Mouse (Mus musculus) liver, postnatal 0 days (tissue): Measurements from ENCODE around the gene Ttc8. TPM values are rescaled to one million over a fixed set of nuclear protein-coding genes. Genes with fewer than 3 reads are reported as not detected.

Source experiments
- ATAC-seq: fragments of 200-750 bp; cut with Nextera tagmentation; 2 replicates; pipeline ENCODE4 v1.8.0; 2017; ENCODE audit warnings: mild to moderate bottlenecking, moderate library complexity
- DNase-seq: peaks from one replicate; pipeline ENCODE4 v3.0.0-alpha.2; 2016
- H3K27ac ChIP-seq: fragments of 300-500 bp; sonication (generic); 2 replicates; pipeline ENCODE4 v1.5.1; 2014; ENCODE audit warnings: antibody characterized with exemption, moderate library complexity, mild to moderate bottlenecking, low read depth
- H3K27me3 ChIP-seq: fragments of 300-500 bp; sonication (generic); 2 replicates; pipeline ENCODE4 v1.6.1; 2014; ENCODE audit warnings: low read length, control low read depth, mixed read lengths; ENCODE audit not compliant: insufficient read depth
- H3K36me3 ChIP-seq: fragments of 300-500 bp; sonication (generic); replicated peaks from 2 replicates; pipeline ENCODE4 v1.6.1; 2014; ENCODE audit warnings: mild to moderate bottlenecking, control low read depth, low read length, moderate library complexity, mixed read lengths; ENCODE audit not compliant: insufficient read depth
- H3K4me1 ChIP-seq: fragments of 300-500 bp; sonication (generic); 2 replicates; pipeline ENCODE4 v1.6.1; 2014; ENCODE audit warnings: antibody characterized with exemption, mild to moderate bottlenecking, control low read depth; ENCODE audit not compliant: insufficient read depth
- H3K4me2 ChIP-seq: fragments of 300-500 bp; sonication (generic); 2 replicates; pipeline ENCODE4 v1.6.1; 2014; ENCODE audit warnings: low read depth, mild to moderate bottlenecking, low read length, moderate library complexity, mixed read lengths
- H3K4me3 ChIP-seq: fragments of 300-500 bp; sonication (generic); 2 replicates; pipeline ENCODE4 v1.5.1; 2014; ENCODE audit warnings: low read depth, low read length
- H3K9ac ChIP-seq: fragments of 300-500 bp; sonication (generic); replicated peaks from 2 replicates; pipeline ENCODE4 v1.6.1; 2014; ENCODE audit warnings: mild to moderate bottlenecking, moderate library complexity
- H3K9me3 ChIP-seq: fragments of 300-500 bp; sonication (generic); 2 replicates; pipeline ENCODE4 v1.6.1; 2016; ENCODE audit warnings: mild to moderate bottlenecking, control low read depth, low read length, mixed read lengths
- CTCF ChIP-seq: sonication (generic); IDR thresholded peaks from 2 replicates; pipeline ENCODE4 v1.5.1; 2016; ENCODE audit warnings: antibody characterized with exemption, low read depth
- EP300 ChIP-seq: IDR thresholded peaks from 2 replicates; pipeline ENCODE4 v1.6.1; 2016; ENCODE audit warnings: antibody characterized with exemption, low read depth, mild to moderate bottlenecking
- WGBS: fragments of 180-500 bp; shearing (Covaris S2); extraction: QIAGEN DNeasy Blood & Tissue Kit; methylation state at CpG from one replicate; pipeline ENCODE4 v1.1.7; 2014; ENCODE audit not compliant: insufficient replicate concordance; 5-methylcytosine and 5-hydroxymethylcytosine counted together
- polyA plus RNA-seq: library from polyadenylated mRNA; unstranded; fragments of >200 nt; fragmentation: Nextera tagmentation; extraction: Ambion mirVana; gene quantifications from 2 replicates; pipeline ENCODE4 v1.2.1, GENCODE M21; 2015

Ttc8 gene
- polyA plus RNA-seq, 1 experiment from 2014 or later: 2.2 TPM

DNA sequence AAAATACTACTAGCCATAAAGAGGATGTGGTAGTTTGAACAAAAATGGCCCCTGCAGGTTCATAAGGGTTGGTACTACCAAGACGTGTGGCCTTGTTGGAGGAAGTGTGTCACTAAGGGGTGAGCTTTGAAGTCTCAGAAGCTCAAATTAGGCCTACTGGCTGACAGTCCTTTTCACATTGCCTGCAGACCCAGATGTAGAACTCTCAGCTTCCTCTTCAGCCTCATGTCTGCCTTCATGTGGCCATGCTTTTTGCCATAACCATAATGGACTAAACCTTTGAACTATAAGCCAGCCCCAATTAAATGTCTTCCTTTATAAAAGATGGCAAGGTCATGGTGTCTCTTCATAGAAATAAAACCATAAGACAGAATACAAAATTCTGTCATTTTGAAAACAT, 23.6 kb upstream of the Ttc8 start:
- Histone ChIP-seq H3K4me1 (peaks cover 4% of the 10 kb centered on the region; the same call in 1 of the 2 replicates), H3K9me3 (no peaks in the 10 kb centered on the region), H3K27ac (no peak overlapping the region), H3K4me2 (no peak overlapping the region), H3K4me3 (no peak overlapping the region), H3K9ac (no peak overlapping the region), H3K36me3 (no peaks in the 10 kb centered on the region), H3K27me3 (peaks cover 14% of the 10 kb centered on the region)
- no peak for ATAC-seq
- 52% methylated on average over 1 of the region's 1 CpGs for WGBS
- TF ChIP-seq EP300 (no peak), CTCF (no peak)
- no peak for DNase-seq

DNA sequence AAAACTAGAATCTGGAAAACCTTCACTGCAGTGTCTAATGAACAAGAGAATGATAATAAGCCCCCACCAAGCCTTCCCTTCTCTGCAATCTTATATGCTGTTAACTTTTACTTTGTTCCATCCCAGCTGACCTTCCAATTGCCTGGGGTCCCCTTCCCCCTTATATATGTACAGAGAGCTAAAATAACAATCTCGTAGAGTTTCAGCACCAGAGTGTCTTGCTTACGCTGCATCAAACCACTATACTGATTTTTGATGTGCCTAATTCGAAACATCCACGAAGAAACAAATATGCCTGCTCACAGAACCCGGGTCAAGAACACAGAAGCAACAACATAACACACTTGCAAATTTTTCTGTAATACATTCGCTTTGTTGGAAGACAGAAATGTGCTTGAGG, 20.7 kb upstream of the Ttc8 start:
- no peaks in the 10 kb centered on the region for H3K36me3 ChIP-seq
- H3K27ac ChIP-seq: no peak overlapping the region
- ATAC-seq: no peak
- H3K4me2 ChIP-seq: 0 out of 2 replicates have a peak overlapping the region, but pooled peaks have one; percentile 99
- DNase-seq: no peak
- 83% methylated on average over 6 of the region's 6 CpGs for WGBS
- H3K4me3 ChIP-seq: no peak overlapping the region
- peaks cover 4% of the 10 kb centered on the region; the same call in 1 of the 2 replicates for H3K4me1 ChIP-seq
- H3K27me3 ChIP-seq: peaks cover 14% of the 10 kb centered on the region
- TF ChIP-seq CTCF (no peak), EP300 (no peak)
- no peaks in the 10 kb centered on the region for H3K9me3 ChIP-seq
- no peak overlapping the region for H3K9ac ChIP-seq

DNA sequence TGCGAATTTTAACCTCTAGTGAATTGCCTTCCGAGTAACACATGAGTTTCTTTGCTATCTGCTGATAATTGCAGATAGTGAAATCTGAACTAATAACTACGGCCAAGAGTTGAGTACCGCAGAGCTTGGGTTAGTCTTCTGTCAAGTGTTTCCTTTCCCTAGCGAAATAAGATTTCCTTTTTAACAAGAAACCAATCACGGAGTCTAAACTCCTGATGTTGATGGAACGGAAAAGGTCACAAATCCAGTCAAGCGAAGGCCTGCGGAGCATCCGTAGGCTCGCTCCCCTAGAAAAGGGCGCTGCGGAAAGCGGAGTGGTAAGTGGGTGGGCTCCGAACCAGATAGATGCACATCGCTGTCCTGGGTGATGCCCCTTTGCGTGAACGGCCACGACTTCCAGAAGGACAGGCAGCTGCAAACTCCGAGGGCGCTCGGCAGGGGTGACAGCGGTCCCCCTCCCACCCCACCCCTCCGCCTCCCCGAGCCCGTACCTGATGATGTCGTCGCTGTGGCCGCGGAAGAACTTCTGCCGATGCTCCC, 20.0 kb upstream of the Ttc8 start:
- H3K9ac ChIP-seq: peak overlapping the region; percentile 73
- ATAC-seq (peak; percentile 11; the same call in 1 of the 2 replicates), DNase-seq (peak; percentile 38)
- no peaks in the 10 kb centered on the region for H3K9me3 ChIP-seq
- peaks cover 4% of the 10 kb centered on the region; the same call in 1 of the 2 replicates for H3K4me1 ChIP-seq
- TF ChIP-seq EP300: no peak
- TF ChIP-seq CTCF: no peak
- H3K4me2 ChIP-seq: peak overlapping the region; percentile 99
- peak overlapping the region; percentile 83 for H3K4me3 ChIP-seq
- peaks cover 14% of the 10 kb centered on the region for H3K27me3 ChIP-seq
- no peaks in the 10 kb centered on the region for H3K36me3 ChIP-seq
- WGBS: 4% methylated on average over 29 of the region's 31 CpGs
- no peak overlapping the region for H3K27ac ChIP-seq

DNA sequence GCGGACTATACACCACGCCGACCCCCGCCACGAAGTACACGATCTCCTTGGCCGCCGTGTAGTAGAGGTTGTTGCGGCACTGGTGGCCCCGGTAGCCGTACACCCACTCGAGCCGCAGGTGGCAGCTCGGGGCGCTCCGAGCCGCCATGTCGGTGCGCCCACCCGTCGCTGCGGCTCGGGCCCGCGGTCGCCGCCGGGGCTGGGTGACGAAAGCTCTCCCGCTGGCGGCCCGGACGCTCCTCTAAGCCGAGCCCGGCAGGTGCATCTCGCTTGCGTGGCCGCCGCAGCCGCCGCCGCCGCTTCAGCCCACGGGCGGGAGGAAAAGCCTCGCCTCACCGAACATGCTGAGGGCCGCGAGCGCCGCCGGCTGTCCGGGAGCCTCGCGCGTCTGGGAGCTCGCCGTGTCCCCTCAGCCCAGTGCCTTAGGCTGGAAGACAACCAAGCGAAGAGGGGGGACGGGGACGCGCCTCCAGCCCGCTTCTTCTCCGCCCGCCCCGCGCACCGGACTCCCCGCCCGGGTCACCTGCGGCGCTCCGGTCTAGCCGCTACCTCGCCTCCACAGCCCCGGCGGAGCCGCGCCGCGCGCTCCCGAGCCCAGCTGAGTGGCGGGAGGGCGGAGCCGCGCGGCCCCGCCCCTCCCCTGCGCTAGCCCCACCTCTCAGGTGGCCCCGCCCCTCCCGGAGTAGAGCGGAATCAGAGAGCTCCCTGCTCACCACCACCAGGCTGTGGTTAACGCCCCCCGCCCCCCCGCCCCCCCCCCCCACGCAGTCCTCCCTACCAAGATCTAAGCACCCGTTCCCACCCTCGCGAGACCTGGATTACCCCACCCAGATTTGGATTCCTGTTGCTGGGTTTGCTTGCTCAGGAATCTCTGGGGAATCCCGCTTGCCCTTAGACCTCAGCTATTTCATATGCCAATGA, 19.2 kb upstream of the Ttc8 start, which contains the start of gene Eml5:
Gene Eml5 (minus strand): TSS at position 604 of the 921 bp plus-strand sequence.
- H3K27ac ChIP-seq: no peak within 1 kb of the TSS
- WGBS: under 1% methylated on average over 61 of the region's 101 CpGs

DNA sequence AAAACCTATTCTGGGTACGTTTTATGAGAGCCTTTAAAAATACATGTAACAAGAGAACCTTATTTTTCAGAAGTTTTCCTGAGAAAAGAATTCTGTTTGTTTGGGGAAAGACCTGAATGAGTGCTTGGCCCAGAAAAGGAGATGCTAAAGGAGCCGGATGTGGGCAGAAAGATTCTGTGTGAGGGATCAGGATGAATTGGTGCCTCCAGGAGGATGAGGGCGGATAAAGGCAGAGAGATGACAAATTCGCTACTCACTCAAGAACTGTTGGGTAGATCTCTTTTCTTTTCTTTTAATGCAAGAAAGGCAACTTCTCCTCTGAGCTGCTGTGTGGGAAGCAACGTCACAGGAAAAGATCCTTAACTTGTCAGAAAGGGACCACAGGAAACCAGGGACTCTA, 14.9 kb upstream of the Ttc8 start:
- ATAC-seq (no peak), DNase-seq (no peak)
- no peak overlapping the region for H3K27ac ChIP-seq
- H3K4me3 ChIP-seq: no peak overlapping the region
- no peak overlapping the region for H3K9ac ChIP-seq
- peaks cover 2% of the 10 kb centered on the region; the same call in 1 of the 2 replicates for H3K4me1 ChIP-seq
- H3K9me3 ChIP-seq: no peaks in the 10 kb centered on the region
- H3K4me2 ChIP-seq: no peak overlapping the region
- WGBS: 70% methylated on average over 5 of the region's 5 CpGs
- no peaks in the 10 kb centered on the region for H3K36me3 ChIP-seq
- TF ChIP-seq EP300 (no peak), CTCF (no peak)
- peaks cover 6% of the 10 kb centered on the region for H3K27me3 ChIP-seq

More for the DNA sequence above, 19.2 kb upstream of the Ttc8 start, which contains the start of gene Eml5:
- H3K36me3 ChIP-seq: no peaks in the 10 kb centered on the region
- peak within 1 kb of the TSS; percentile 83 for H3K4me3 ChIP-seq
- ATAC-seq: peak; percentile 98
- no peak for TF ChIP-seq EP300
- peak; percentile 17; the same call in 1 of the 2 replicates for TF ChIP-seq CTCF
- peaks cover 4% of the 10 kb centered on the region; the same call in 1 of the 2 replicates for H3K4me1 ChIP-seq
- H3K9ac ChIP-seq: peak within 1 kb of the TSS; percentile 73
- no peaks in the 10 kb centered on the region for H3K9me3 ChIP-seq
- peak within 1 kb of the TSS; percentile 99 for H3K4me2 ChIP-seq
- H3K27me3 ChIP-seq: peaks cover 14% of the 10 kb centered on the region
- DNase-seq: peak; percentile 90

DNA sequence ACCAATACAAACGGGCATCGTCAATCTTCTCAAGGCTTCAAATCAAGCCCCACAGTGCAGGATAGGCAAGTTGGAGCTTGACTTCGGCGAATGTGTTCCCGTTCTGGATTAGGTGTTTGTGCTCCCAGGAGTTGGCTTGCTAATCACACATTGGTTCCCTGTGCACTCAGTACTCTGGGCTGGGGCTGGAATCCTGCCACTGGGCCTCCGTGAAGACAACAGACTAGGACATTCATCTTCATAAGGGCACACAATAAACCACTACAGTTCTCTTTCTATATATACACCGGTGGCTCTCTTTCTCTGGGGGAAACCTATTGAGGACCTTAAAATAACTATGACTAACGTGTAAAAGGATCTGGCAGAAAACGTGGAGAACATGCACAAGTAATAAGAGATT, 10.3 kb upstream of the Ttc8 start:
- Histone ChIP-seq H3K4me2 (no peak overlapping the region), H3K4me1 (no peaks in the 10 kb centered on the region), H3K4me3 (no peak overlapping the region), H3K9me3 (no peaks in the 10 kb centered on the region), H3K36me3 (no peaks in the 10 kb centered on the region), H3K9ac (no peak overlapping the region), H3K27me3 (no peaks in the 10 kb centered on the region), H3K27ac (no peak overlapping the region)
- DNase-seq (no peak), ATAC-seq (no peak)
- TF ChIP-seq EP300: no peak
- no peak for TF ChIP-seq CTCF
- 63% methylated on average over 9 of the region's 9 CpGs for WGBS
